Mouse (Mus musculus) erythroid progenitor cell, adult 5-6 weeks (primary cell): ENCODE data around the gene Cisd1. TPM values are rescaled to one million over a fixed set of nuclear protein-coding genes. Genes with fewer than 3 reads are reported as not detected.
"Not testable (repeated sequence)": the region's sequence is repeated elsewhere in the genome, so short reads cannot be mapped to it uniquely, and the experiment has no call there.

ENCODE experiments used
- ATAC-seq: replicated peaks from 2 replicates; pipeline ENCODE4 v1.8.0; 2016; ENCODE audit warnings: moderate number of reproducible peaks, mild to moderate bottlenecking, moderate TSS enrichment, inconsistent platforms; ENCODE audit not compliant: poor library complexity, low FRiP score, severe bottlenecking
- total RNA-seq, 2 experiments: library from RNA; stranded (forward) in 1 of 2; stranded (reverse) in 1 of 2; fragments of 150-400 nt in 1 of 2; fragments of 186-747, 209-891 nt in 1 of 2; gene quantifications; 2 replicates each; pipeline versions ENCODE4 v1.2.3 to v1.2.4; 2015 to 2017; ENCODE audit warnings: low replicate concordance in 2 of 2

The Cisd1 gene
- 23.4 and 27.2 TPM in 2 replicates for total RNA-seq (2015; ENCODE audit: low replicate concordance)
- 4.8 and 13.0 TPM in 2 replicates for total RNA-seq (2017; ENCODE audit: low replicate concordance)

- ATAC-seq: peak; percentile 71
Observed at GRCm38 (mm10) chr10:71344579-71345143, at the start of gene Cisd1. Gene Cisd1 (minus strand): TSS chr10:71344954.

- no peak for ATAC-seq
Observed at GRCm38 (mm10) chr10:71389311-71389710, 44.6 kb upstream of the Cisd1 start.

DNA sequence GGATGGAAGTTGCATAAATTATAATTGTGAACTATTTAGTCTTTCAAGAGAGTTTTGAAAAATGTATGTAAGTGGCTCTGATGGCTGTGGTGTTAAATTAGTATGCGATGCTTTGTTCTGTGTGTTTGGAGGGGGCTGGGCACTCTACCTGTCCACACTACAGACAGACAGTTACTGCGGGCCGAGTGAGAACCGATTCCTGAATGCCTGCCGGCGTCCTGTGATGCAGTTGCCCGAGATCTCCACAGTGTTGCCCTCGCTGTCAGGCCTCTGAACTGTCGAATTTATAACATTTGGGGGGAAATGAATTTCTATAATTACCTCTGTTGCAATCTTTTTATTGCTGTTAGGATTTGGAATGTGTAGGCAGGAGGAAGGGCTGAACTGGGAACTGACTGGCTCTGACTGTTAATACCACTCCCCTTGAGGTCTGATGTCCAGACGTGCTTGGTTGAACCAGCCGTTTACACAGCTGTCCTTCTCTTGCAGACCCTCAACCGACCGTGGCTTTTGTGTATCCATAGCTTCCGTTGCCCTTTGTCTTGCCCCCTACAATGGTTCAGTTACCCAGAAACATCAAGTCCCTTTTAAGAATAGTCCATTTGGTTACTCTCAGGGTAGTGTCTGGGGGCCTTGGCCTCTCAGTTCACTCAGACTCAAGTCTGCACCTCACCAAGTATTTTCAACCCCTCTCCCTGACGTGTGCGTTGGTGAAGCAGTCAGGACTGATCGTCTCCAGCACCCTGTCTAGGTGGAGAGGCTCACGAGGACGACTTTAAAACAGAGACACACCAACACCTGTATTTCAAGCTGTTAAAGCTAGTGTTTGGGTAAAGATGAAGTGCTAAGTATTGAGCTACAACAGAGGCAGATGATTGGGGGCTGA is 39.6 kb upstream of the Cisd1 start:
- no peak for ATAC-seq

- not testable (repeated sequence) for ATAC-seq
Observed at GRCm38 (mm10) chr10:71383552-71383924, 38.8 kb upstream of the Cisd1 start.

- no peak for ATAC-seq
Observed at GRCm38 (mm10) chr10:71382858-71383551, 38.3 kb upstream of the Cisd1 start.

GRCm38 (mm10) chr10:71382109-71382508 is 37.4 kb upstream of the Cisd1 start:
- no peak for ATAC-seq

- no peak for ATAC-seq
Observed at GRCm38 (mm10) chr10:71381471-71382033, 36.8 kb upstream of the Cisd1 start.

GRCm38 (mm10) chr10:71380406-71380805 is 35.7 kb upstream of the Cisd1 start:
- ATAC-seq: no peak

DNA sequence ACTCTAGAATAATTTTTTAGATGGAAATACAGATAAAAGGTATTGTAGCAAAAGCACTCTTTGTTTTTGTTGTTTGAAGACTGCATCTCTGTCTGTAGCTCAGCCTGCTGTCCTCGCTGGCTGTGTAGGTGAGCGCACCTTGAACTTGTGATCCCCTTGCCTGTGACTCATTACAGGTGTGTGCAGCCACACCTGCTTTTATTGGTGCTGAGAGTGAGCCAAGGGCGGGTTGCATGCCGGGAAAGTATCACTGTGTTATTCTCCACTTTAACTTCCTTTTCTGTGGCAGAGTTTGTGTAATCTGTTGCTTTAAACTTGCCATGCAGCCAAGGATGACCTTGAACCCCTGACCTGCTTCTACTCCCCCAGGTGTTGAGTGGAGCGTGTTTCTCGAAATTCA is 31.3 kb upstream of the Cisd1 start:
- ATAC-seq: no peak

DNA sequence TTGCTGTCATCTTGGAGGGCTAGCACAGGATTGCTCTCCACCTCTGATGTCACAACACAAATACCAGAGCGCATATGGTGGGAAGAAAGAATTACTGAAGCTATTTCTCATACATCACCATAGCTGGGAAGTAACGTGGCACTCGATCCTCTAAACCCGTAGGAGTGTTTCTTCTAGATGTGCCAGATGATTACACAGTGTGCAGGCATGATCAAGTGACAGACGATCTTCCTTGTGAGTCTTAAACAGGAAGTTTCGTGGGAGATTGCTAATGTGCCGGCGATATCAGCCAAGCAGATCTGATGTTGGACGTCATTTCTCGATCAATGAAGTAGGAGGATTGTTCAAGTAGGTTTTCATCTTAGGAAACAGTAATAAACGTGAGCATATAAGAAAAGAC is 29.0 kb upstream of the Cisd1 start:
- ATAC-seq: no peak

DNA sequence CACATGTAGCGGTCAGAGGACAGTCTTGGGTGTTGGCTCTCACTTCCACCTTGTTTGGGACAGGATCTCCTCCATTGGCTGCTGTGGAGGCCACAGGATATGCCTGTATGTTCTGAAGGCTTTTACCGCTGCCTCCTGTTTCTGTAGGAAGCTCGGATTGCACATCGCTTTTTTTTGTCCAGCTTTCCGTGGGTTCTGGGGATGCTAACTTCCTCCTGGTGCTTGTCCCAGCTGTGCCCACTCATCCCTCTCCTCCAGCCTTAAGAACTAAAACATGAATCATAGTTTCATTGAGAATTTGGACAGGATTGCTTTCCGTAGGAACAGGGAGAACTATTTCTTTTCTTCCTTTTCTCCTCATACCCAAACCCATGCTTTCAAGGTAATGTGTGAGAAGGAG is 27.1 kb upstream of the Cisd1 start:
- no peak for ATAC-seq

- no peak for ATAC-seq
Observed at GRCm38 (mm10) chr10:71369466-71369865, 24.7 kb upstream of the Cisd1 start.

- ATAC-seq: no peak
Observed at GRCm38 (mm10) chr10:71368128-71368940, 23.6 kb upstream of the Cisd1 start.

DNA sequence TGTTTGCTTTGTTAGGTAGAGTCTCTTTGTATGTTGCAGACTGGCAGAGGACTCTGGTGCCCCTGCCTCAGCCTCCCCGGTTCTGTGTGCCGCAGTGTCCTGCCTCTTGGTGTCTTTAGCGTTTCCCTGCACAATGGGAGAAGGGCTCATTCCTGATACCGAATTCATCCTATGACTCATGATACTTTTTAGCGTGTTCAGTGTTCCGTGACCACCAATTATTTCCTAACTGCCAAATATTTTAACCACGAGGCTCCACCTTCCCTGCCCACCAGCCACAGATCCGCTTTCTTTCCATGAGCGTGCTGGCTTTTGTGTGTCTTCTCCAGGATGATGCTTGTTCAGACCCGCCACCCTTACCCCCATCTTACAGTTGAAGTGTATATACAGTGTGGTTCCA is 19.1 kb upstream of the Cisd1 start:
- ATAC-seq: no peak

- no peak for ATAC-seq
Observed at GRCm38 (mm10) chr10:71363440-71363839, 18.7 kb upstream of the Cisd1 start.

DNA sequence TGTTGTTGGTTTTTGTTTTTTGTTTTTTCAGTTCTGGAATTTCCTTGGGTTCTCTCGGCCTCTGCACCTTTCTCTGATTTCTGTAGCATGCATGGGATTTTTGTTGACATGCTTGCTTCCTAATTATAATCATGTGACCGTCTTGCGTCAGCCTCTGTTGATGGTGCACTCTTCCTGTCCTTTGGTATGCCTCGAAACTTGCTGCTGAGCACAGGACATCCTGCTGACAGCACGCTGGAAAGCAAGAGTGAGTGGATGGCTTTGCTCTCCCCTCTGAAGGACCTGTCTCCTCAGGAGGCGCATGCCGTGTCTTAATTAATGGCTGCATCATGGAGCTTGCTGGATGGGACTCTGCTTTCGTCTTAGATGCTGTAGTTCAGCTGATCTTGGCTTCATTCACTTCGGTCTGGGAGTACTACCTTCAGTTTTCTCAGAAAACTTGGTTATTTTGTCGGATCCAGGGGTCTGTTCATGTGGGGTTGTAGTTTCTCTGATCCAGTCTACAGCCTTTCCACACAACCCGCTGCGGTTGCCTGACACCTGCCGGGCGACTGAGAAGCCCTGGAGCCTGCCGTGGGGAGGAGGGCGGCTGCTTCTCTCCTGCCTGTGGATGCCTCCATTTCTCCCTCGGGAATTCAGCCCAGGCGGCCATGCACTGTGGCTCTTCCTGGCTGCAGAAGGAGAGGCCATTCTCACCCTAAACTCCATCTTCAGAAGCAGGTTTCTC is 17.2 kb upstream of the Cisd1 start:
- no peak for ATAC-seq

GRCm38 (mm10) chr10:71361044-71361443 is 16.3 kb upstream of the Cisd1 start:
- ATAC-seq: no peak

GRCm38 (mm10) chr10:71354947-71355346 is 10.2 kb upstream of the Cisd1 start:
- ATAC-seq: no peak

GRCm38 (mm10) chr10:71353850-71354249 is 9.1 kb upstream of the Cisd1 start:
- ATAC-seq: no peak
